Mouse (Mus musculus) spleen, postnatal 36 days (tissue): ENCODE results near the gene Rtp3.

Experiments
- DNase-seq, 2 experiments: peaks; one replicate each; pipeline ENCODE4 v3.0.0; 2022; ENCODE audit warnings: low spot score in 2 of 2, mixed read lengths in 1 of 2

Gene Rtp3

DNA sequence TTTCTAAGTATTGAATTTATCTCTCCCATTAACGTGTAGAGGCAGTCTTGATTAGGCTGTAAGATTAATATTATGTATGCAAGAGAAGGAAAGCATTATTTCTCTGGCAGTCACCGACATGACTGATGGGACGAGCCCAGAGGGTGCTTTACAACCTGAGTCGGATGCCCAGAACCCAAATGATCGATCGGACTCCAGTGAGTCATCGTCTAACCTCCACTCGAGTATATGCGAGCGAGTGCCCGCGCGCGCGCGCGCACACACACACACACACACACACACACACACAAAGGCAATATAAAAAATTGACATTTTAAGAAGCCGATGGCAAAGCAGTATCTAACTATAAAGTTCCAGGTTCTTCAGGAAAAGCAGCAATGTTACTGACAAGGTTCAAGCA lies 45.0 kb downstream of the Rtp3 start:
- no peak for DNase-seq

DNA sequence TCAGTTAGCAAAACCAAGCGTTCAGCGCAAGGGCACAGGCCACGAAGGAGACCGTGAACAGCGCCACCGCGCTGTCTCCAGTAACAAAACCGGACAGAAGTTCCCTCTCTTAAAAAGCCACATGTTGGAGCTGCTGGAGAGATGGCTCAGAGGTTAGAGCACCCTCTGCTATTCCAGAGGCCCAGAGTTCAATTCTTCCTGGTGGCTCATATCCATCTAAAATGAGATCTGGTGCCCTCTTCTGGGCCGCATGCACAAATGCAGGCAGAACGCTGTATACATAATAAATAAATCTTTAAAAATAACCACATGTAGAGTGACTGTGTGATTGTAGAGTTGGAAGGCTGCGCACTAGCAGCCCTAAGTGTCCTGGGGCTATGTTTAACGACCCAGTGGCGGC lies 46.1 kb downstream of the Rtp3 start:
- DNase-seq, result no peak

GRCm38 (mm10) chr9:110937506-110938490 lies 52.6 kb downstream of the Rtp3 start:
- DNase-seq, result no peak

- no peak for DNase-seq
These were observed 54.4 kb downstream of the Rtp3 start for GRCm38 (mm10) chr9:110935941-110936340.
